Mouse (Mus musculus): Measurements from ENCODE around the gene Maged1. TPM values are rescaled to one million over a fixed set of nuclear protein-coding genes. Genes with fewer than 3 reads are reported as not detected.
"Not testable (repeated sequence)": the region's sequence is repeated elsewhere in the genome, so short reads cannot be mapped to it uniquely, and the experiment has no call there.

The Maged1 gene
- polyA plus RNA-seq (2017; shearing (Covaris generic)) = 1 to 10 TPM; 3.7 to 8.0 (median 7.9) TPM

GRCm38 (mm10) chrX:94541918-94542355 lies at the start of gene Maged1:
Gene Maged1 (minus strand): TSS chrX:94542143.
- ATAC-seq = no peak

- ATAC-seq = no peak
Observed at GRCm38 (mm10) chrX:94580251-94580650, 38.3 kb upstream of the Maged1 start.

GRCm38 (mm10) chrX:94564694-94565093 lies 22.8 kb upstream of the Maged1 start:
- ATAC-seq = no peak

- no peak for ATAC-seq
Observed at GRCm38 (mm10) chrX:94562392-94562791, 20.4 kb upstream of the Maged1 start.

- ATAC-seq = no peak
Observed at GRCm38 (mm10) chrX:94548227-94548626, 6.3 kb upstream of the Maged1 start.

GRCm38 (mm10) chrX:94545941-94546340 lies 4.0 kb upstream of the Maged1 start:
- ATAC-seq = no peak

- ATAC-seq = no peak
Observed at GRCm38 (mm10) chrX:94544923-94545322, 3.0 kb upstream of the Maged1 start.

GRCm38 (mm10) chrX:94542536-94542935 lies 593 bp upstream of the Maged1 start:
- ATAC-seq = no peak

GRCm38 (mm10) chrX:94541206-94541605 lies 737 bp downstream of the Maged1 start:
- no peak for ATAC-seq

- no peak for ATAC-seq
Observed at GRCm38 (mm10) chrX:94540341-94541201, 1.4 kb downstream of the Maged1 start.

- ATAC-seq = no peak
Observed at GRCm38 (mm10) chrX:94534346-94534745, 7.6 kb downstream of the Maged1 start.

- ATAC-seq = no peak
Observed at GRCm38 (mm10) chrX:94530301-94530700, 11.6 kb downstream of the Maged1 start.

GRCm38 (mm10) chrX:94522166-94522565 lies 19.8 kb downstream of the Maged1 start:
- ATAC-seq = no peak

GRCm38 (mm10) chrX:94508442-94508819 lies 33.5 kb downstream of the Maged1 start:
- no peak for ATAC-seq

- ATAC-seq = not testable (repeated sequence)
Observed at GRCm38 (mm10) chrX:94507698-94508441, 34.1 kb downstream of the Maged1 start.

GRCm38 (mm10) chrX:94486001-94486792 lies 55.7 kb downstream of the Maged1 start:
- no peak for ATAC-seq

Other genes starting within 250 kb of the Maged1 start
- not detected for gene Fam90a1b, start 175.4 kb downstream of the Maged1 start, polyA plus RNA-seq (2017; shearing (Covaris generic))
- 10 to 100 TPM; 12.7 to 31.6 (median 16.1) TPM for gene Apoo, start 175.0 kb downstream of the Maged1 start, polyA plus RNA-seq (2017; shearing (Covaris generic))
- under 1 TPM in 1 of 3 experiments, not detected in 2; 0.68 TPM for gene Gspt2, start 93.9 kb upstream of the Maged1 start, polyA plus RNA-seq (2017; shearing (Covaris generic))
- gene Zxdb, start 182.4 kb upstream of the Maged1 start, polyA plus RNA-seq (2017; shearing (Covaris generic)) = 1 to 10 TPM; 2.0 to 2.8 (median 2.6) TPM